Mouse (Mus musculus): Measurements from ENCODE around the gene 4930432M17Rik.

The 4930432M17Rik gene

DNA sequence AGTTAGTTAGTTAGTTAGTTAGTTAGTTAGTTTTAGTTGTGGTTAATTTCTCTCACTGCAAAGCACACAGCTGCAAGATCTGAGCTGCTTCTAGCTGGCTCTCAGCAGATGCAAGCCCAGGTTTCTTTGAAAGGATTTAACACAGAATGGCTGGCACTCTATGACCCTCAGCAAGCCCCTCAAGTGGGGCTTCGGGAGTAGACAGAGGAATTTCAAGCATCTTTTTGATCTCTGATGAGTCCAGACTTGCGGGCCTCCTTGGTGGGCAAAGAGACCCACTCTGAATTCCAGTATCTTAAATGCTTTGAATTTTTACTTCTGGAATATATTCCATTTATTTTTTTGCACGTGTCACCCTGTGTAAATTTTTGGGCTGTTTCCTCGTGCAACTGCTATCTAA lies 8.4 kb downstream of the 4930432M17Rik start:
- DNase-seq (ENCODE audit: low spot score): no peak

DNA sequence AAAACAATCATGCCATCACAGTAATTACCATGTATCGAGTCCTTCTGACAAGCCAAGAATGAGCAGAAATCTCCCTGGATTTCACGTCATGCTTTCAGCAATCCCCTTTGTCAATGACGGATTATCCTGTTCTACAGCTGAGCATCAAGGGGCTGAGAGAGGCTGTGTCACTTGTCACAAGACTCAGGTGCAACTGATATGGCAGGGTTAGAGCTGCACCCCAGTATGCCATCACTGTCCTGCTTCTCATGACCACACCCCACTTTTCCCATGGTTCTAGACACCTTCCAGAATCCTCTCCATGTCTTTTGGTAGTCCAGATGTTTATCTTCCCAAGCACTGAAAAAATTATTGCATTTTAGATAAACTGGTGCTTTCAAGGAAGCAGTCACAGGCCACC lies 8.9 kb downstream of the 4930432M17Rik start:
- no peak for DNase-seq (ENCODE audit: low spot score)

DNA sequence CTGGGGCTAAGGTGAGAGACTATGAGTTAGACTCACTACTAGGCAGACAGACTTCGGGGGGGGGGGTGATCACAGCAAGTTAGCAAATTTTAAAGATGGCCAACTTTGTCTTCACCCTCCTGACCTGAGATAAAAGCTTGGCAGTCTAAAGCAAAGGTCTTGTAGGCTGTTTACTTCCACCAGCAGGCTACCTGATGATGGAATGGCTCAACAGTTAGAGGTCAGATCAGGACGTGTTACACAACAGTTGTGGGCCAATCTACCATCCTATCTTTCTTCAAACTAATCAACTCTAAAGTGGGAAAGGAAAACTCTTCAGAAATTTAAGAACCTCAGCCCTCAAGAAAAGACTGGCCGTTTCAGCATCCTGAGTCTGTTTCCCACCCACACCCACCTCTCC lies 9.6 kb downstream of the 4930432M17Rik start:
- no peak for DNase-seq (ENCODE audit: low spot score)

DNA sequence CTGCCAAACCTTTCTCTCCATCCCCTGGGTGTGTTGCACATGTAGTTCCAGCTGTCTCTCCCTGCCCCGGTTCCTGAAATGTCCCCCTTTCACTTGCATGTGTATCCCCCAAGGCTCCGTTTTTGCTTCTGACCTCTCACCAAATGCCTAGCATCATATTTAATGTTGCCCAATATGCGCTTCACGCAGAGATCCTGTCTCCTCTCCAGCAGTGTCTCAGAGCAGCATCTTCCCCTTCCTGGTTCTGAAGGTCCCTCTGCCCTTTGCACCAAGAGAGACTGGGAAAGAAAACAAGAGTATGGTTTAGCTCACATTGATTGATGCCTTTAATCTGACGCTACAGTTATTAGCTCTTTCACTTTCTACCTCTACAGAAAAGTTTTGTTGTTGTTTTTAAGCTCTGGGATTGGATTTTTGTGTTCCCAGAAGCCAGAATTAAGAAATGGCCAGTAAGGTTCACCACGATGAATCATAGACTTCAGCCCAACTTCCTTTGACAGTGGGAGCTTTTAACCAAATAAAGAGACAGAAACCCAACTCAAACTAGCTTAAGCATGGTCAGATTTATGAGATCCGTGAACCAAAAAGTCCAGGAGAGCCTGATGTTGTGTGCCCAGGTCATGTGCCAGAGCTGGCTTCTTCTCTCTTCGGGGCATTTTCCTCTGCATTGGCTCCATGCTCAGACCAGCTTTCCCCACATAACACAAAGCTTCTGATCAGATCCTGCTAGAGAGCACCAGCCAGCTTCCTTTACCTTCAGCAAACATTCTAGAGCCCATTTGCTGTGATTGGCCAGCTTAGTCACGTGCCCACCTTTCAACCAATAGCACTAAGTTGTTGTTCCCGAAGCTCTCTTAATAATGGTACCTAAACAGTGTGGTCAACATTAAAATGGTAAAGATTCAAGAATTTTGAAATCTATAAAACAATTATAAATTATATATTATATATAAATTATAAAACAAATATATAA lies 12.2 kb downstream of the 4930432M17Rik start:
- no peak for DNase-seq (ENCODE audit: low spot score)

DNA sequence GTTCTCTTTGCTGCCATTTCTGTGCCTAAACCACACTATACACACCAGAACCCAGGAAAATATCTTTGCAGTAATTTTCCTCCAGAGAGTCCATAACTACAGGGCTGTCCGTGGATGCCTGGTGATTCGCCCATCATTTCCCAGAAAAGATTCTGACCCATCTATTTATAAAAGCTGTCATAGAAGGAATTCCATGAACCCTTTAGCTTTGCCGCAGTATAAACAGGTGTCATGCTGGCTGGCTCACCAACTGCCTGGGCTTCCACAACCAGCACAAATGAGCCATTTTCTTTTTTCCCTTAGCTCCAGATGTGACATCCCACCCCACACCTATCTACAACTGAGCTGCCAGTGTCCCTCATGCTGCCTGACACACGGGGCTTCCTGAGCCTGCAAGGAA lies 14.0 kb downstream of the 4930432M17Rik start:
- DNase-seq (ENCODE audit: low spot score): no peak

DNA sequence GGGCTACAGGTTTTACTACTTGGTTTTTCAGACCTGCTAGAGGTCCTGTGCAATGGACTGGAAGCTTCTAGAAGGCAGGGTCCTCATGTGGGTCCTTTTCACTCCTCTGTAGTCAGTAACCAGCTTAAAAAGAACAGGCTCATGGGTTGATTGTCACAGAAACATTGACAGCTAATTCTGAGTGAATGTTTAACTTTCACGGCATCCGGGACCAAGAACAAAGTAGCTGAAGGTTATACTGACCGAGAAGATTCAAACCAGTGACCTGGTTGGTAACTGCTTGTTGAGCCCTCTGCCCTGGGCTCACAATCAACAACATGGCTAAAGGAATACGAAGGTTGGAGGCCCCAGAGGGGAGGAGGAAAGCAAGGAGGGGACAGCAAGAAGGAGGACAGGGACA lies 14.4 kb downstream of the 4930432M17Rik start:
- no peak for DNase-seq (ENCODE audit: low spot score)

DNA sequence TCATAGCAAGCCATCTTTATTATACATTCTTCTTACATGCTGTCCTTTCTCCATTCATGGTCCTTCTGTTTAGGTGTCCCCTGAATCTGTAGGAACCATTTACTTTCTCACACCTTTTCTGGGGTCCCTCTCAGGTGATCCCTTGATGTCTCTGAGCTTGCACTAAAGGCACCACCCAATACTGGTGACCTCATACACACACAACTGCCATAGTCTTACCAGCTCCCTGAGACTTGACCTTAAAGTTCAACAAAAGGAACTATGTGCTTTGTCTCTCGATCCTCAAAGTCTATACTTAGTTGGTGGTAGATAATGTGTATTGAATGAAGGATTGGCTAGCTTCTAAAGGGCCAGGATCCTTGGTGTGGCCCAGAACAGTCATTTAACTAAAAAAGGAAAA lies 15.4 kb downstream of the 4930432M17Rik start:
- DNase-seq (ENCODE audit: low spot score): no peak

DNA sequence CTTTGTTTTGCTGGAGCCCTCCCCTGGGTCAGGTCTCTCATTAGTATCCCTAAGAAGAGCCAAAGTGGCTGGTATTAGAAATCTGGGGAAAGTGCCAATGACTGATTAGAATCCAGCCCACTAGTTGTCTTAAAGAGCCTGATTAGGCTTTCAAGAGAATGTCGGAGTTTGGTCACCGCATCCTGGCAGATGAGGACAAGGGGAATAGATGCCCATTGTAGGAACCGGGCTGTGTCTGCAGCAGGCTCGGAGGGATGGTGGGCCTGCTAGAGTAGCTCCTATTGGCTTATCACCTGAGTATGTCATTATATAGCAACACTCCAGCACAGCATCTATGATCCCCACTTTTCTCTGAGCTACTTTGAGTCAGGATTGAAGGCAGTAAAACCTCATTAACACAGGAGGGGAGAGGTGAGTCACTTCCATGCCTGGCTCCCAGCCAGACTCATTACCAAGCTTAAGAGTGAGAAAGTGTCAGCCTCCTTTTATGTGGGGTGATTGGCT lies 15.9 kb downstream of the 4930432M17Rik start:
- DNase-seq (ENCODE audit: low spot score): no peak

DNA sequence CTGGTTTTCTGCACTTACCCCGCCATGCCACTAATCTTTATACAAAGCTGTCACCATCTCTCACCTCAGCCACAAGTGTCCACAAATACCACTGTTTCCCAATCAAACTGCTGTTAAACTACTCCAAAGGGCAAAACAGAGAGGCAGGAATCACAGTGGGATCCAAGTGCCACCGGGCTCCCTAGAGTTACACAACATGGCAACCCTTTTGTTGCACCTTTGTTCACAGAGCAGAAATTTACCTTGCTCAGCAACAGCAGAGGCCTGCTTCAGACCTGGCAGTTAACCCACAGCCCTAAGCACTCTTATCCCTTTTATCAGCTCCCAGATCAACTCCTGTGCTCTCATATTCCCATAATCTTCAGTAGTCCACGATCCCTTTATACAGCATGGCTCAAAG lies 17.2 kb downstream of the 4930432M17Rik start:
- DNase-seq (ENCODE audit: low spot score): no peak

DNA sequence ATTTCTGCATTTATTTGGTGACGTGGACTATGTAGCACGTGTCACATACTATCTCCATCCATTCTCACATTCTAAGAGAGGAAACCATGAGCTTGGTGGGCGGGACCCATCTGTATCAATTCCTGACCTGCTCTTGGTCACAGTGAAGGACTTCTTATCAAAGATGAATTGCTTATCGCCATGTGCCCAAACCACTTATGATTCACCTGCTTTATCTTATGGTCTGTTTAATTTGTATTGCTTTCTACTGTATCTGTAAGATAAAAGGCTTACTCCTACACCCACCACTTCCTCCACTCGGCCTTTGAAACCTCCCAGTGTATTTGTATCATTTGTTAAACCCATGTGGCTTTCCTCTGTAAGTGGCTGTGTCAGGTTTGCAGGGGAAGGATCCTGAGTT lies 18.5 kb downstream of the 4930432M17Rik start:
- DNase-seq (ENCODE audit: low spot score): no peak

DNA sequence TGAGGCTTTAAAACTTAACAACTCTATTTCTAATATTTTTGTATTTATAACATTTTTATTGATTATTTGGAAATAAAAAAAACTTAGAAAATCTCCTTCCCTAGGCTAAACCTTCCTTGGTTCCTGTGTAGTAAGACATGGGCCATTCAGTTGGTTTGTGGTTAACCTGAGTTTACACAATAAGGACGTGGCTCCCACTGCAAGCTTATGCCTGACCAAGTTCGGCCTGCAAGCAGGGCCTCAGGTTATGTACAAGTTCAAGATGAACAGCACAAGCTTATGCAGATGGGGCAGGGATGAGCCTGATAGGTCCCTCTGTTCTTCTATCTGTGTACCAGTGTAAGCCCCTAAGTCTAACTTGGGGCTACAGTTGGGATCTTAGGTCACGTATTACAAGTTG lies 19.1 kb downstream of the 4930432M17Rik start:
- DNase-seq (ENCODE audit: low spot score): no peak

DNA sequence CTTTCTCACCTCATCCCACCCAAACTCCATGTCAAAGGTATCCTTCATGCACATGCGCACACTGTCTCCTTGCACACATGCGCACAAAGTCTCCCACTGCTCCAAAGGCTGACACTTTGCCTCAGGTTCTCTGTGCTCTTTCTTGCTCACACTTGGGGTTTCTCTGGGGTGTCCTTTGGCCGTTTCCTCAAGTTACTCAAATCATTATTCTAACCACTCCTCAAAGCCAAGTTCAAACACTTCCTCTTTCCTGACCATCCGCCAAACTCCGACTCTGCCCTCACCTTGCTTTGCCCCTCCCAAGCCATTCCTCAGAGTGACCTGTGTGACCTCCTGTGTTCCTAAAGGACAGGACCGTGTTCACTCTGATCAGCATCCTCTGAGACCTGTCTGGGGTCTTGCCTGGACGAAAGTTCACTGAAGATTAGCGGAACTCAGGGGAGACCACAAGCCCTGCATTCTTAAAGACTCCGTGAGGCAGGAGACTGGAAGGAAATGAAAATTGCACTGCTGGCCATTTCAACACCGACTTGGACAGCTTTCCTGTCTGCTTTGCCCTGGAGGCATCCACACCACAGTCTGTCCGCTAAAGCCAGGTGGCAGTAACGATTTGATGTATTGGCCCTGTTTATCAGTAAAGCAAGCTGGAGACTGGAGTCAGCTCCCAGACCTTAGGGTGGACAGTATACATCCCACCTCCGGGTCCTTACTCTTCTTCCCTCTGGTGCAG lies 22.6 kb downstream of the 4930432M17Rik start:
- no peak for DNase-seq (ENCODE audit: low spot score)

DNA sequence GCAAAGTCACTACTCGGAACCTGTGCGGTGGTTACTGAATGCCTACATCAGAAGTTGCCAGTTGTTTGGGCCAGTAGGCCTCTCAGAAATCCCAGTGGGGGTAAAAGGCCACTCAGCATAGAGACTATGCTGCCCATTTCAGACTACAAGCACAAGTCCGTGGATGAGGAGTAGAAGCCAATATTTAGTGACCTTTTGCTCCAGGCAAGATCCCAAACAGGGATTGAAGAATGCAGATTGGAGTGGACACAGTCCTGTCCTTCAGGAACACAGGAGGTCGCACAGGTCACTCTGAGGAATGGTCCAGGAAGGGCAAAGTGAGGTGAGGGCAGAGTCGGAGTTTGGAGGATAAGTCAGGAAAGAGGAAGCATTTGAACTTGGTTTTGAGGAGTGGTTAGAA lies 23.2 kb downstream of the 4930432M17Rik start:
- no peak for DNase-seq (ENCODE audit: low spot score)

DNA sequence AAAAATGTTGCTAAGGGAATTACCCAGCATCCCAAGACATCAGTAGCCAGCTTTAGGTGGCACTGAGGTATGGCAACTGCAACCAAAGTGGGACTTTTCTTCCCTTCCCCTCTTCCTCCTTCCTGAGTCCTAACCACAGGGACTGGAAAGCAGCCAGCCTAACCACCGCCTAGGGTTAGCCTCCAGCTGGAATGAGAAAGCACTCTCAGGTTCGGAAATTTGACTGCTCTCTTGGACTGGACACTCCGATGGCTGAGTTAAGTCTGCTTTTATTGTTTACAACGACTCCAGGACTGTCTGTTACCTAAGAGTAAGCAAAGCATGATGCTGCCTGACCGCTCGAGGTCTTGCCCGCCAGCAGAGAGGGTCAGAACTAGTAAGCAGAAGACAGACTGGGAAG lies 26.6 kb downstream of the 4930432M17Rik start:
- no peak for DNase-seq (ENCODE audit: low spot score)

DNA sequence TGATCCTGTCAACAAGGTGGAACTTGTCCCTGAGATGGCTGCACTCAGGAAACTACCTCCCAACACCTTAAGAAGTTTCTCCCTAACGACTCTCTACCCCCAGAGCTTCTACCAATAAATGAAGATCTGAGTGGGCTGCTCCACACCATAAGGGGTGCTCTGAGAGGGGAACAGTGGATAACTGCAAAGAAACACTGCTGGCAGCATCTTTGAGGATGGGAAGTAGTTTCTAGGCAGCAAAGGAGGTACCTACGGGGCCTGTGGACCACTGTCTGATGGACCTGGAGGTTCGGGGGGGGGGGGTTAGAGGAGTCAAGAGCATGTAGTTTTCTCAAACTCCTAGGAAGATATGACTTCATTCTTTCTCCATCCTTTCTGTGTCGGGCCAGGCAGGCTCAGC lies 28.8 kb downstream of the 4930432M17Rik start:
- no peak for DNase-seq (ENCODE audit: low spot score)

DNA sequence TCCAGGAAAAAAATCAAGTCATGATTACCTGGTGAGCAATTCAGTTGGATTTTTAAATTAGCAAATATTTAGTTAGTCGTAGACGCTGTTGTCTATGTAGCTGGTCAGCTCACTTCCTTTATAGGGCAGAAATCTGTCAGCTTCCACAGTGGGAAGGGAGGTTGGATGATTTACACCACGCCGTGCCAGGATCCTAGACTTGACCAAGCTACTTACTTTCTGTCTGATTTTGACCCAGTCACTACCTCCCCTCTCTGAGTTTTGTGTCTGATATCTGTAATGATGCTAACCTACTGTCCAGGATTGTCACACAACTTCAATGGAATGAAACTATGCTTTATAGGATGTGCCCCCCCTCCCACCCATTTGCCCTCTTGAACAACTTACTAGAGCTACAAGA lies 29.3 kb downstream of the 4930432M17Rik start:
- DNase-seq (ENCODE audit: low spot score): no peak

DNA sequence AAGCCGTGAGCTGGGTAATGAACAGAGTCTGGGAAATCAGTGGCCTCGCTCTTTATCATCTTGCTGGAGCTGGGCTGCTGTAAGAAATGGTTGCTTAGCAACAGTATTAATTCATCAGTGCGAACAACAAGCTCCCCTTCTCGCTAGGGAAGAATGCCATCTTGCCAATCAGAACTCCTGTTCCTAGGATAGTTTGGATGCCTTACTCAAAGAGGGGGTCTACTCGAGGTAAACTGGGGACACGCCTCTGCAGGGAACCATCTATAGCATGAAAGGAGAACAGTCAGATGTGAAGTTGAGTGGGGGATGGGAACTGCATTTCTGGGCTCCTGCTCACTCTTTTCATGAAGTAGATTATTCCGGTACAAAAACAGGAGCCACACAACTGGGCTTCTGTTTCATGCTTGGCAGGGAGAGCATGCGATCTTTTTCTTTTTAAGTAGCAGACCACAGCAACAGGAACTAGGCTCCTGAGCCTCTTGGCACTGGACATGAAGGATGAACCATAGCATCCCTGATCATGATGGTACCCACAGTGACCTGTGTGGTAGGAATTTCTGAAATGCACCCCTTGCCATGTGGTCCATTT lies 29.9 kb downstream of the 4930432M17Rik start:
- no peak for DNase-seq (ENCODE audit: low spot score)

DNA sequence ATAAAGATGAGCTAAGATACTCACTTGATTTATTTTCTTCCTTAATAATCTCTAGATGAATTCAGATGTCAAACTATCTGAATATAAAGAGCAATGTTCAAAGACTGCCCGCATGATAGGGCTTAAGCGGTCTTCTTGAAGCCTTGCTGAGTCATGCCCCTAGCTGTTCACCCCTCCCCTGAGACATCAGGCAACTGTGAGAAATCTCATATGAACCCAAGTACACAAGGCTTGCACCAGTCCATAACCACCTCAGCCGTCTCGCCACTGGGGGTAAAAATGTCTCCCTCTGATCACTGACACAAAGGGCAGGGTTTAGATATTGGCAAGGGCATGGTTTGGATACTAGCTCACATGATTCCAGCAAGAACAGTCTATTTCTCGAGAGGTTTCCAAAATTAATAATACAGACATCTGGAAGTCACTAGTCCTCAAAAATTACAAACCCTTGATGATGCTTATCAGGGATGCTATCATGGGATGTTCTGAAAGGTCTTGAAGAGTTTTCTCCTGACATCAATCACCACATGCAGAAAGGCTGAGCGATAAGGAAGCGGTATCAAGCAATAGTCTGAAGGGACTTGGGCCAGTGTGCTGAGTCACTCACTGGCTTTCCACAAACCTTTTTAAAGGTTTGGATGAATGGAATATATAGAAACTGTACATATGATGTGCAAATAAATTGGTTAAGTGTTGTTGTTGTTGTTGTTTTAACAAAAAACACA lies 32.8 kb downstream of the 4930432M17Rik start:
- no peak for DNase-seq (ENCODE audit: low spot score)

DNA sequence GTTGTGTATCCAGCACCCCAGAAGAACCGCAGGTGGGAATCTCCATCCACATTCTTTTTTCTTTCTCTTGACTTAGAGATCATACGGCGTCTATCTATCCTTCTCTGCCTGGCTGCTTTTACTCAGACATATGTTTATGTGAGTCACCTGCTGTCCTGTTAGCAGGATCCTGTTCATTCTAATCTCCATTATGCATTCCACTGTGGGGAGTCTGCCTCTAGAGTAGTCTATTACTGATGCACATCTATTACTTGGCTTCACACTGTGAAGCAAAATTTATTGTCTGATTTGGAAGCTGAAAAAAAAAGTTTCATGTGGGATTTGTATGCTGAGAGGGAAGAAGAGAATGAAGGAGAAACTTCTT lies 33.3 kb downstream of the 4930432M17Rik start:
- no peak for DNase-seq (ENCODE audit: low spot score)

DNA sequence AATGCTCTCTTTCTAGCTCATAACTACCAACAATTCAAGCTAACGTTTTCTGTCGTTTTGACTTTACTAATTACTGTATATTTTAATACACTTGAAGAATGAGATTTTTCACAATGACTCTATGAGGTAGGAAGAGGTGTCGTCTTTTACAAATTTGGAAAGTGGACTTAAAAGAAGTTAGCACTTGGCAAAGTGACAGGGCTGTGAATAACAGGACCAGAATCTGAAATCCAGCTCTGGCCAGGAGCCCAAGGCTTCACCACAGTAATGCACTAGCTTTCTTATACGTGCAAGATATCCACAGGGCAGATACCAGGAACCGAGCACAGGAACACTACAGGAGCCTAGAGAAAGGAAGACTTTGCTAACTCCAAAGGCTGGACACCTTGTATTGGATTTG lies 35.5 kb downstream of the 4930432M17Rik start:
- no peak for DNase-seq (ENCODE audit: low spot score)

DNA sequence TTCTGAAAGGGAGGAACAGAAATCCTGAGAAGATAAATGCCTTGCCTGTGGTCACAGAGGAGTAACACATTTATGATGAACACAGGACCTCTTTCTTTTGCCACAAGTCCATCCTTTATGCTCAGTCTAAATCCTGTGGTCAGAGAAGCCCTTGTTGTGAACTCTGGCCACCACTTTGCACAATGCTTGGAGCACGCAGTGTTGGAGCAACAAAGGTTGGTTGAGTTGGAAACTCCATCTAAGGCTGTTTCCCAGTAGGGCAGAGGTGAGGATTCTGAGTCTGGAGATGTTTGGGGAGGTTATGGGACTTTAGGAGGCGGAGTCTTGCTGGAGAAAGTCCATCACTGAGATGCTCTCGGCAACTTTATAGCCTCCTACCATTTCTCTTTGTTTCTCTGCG lies 36.5 kb downstream of the 4930432M17Rik start:
- no peak for DNase-seq (ENCODE audit: low spot score)

DNA sequence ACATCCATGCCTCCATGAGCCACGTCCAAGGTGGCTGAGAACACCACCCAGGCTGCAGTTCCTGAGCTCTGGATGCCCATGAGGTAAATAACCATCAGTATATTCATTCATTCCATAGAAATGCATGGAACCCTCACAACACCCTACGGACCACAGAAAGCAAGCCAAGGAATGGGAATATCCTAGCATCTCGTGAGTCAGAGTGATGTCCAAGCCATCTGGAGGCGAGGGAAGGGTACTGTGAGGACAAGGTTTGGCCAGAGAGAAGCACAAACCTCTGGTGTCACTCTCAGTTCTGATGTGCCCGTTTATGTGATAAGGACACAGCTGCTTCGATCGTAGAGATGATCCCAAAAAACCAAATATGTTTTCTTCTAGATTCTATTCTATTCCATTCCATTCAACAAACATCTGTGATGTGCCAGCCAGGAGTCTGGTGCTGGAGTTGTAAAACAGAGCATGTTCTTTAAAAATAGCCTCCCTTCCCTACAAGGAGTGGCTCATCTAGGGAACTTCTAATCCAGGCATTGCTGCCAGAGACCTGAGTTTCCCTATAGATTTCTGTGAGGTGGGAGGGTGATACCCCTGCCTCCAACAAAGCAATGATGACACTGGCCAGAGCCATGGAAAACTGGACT lies 40.5 kb downstream of the 4930432M17Rik start:
- DNase-seq (ENCODE audit: low spot score): no peak

All from ovary, postnatal 14 days (tissue).